Mouse (Mus musculus): Measurements from ENCODE around the gene Spock1.
A peak's percentile ranks its signal among the peaks of the same experiment; 100 is the strongest.

The Spock1 gene

DNA sequence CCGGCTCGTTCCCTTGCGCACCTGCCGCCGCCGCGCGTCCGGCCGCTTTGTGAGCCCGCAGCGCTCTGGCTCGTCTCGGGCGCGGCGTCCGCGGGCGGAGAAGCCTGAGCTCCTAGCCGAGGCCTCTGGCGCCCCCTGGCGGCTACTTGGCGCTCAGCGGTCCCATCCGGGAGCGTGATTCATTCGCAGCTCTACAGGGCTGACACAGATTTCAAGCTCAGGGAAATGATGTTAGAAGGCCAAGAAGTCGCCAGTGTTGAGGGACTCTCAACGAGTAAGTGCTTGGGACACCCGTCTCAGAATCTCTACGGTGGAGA, at the start of gene Spock1:
Gene Spock1, minus strand, starts transcription at position 67 of the 317 bp plus-strand sequence.
- DNase-seq (ENCODE audit: low spot score), result peak; percentile 91

DNA sequence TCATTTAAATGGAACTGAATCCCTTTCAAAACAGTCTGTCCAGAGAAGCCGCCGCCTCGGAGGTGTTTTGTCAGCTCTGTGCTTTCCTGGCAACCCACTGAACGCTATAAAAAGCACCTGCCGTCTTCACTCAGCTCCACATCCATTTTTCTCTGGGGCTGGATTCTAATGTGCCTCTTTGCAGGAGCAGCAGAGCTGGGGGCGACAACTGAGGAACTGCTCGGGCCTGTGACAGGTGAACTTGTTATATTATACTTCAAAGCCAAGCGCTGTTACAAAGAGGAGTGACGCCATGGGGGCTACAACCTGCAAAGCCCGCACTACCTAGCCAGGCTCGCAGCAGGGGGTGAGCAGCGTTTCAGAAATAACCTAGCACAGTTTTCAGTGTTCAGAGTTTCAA, 42.0 kb upstream of the Spock1 start:
- no peak for DNase-seq (ENCODE audit: low spot score)

DNA sequence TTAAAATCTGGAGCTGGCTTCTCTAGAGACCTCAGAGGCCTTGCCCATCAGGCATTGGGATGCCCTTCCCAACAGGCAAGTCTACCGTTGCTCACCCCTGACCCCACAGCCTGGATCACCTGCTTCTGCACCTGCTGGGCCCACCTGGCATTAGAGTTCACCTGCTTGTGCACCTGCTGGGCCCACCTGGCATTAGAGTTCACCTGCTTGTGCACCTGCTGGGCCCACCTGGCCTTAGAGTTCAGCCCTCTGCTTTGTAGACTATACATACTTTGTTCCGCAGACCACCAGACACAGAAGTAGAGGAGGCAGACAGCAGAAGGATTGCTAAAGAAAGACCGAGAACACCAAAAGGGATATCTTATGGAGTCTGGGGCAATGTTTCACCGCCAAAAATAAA, 41.4 kb upstream of the Spock1 start:
- no peak for DNase-seq (ENCODE audit: low spot score)

DNA sequence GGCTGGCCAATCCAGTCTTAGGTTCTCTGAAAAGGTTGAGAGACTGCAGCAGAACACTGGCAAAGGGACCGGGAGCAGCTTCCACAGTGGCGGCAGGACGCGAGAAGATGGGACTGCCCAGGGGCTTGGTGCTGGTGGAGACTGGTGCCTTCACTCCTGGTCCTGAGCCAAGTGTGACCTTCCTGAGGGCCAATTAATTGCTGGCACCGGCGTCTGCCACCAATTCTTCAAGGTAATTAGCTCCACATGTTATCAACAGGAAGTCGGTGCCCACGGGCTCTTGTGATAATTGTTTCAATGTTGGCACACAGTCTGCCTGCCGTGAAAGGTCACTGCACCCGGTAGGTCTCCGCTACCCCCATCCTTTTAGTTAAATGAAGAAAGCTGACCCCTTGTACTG, 37.1 kb upstream of the Spock1 start:
- peak; percentile 32 for DNase-seq (ENCODE audit: low spot score)

DNA sequence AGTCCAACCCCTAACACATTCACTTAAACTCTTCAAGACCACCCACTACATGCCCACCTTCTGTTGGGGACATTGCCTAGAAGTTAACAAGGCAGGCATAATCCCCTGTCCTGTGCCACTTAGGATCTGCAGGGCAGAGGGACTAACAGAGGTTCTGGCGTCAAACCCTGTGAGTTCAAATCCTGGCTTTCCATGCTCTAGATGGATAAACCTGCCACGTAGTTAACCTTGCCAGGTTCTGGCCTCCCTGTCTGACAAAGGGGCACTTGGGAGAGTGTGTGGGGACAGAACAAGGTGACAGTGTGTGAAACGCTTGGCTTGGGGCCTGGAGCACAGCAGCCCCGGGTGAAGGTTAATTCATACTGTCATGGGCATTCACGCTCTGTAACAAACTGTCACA, 36.3 kb upstream of the Spock1 start:
- no peak for DNase-seq (ENCODE audit: low spot score)

DNA sequence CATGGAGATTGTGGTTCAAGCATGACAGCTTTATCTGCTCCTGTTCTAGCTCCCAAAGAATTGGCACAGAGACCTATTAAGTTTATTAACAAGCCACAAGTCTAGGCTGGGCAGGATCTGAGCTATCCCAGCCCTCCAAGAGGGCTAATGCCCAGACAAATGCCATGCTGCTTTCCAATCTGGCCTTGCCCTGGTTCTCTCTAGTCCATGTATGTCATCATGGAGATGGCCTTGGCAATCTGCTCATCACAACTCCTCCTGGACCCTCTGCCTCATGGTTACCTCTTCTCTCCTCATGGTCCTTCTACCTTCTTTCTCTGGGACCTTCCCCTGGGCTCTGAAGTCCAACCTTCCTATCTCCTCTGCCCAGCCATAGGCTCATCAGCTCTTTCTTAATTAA, 35.8 kb upstream of the Spock1 start:
- no peak for DNase-seq (ENCODE audit: low spot score)

DNA sequence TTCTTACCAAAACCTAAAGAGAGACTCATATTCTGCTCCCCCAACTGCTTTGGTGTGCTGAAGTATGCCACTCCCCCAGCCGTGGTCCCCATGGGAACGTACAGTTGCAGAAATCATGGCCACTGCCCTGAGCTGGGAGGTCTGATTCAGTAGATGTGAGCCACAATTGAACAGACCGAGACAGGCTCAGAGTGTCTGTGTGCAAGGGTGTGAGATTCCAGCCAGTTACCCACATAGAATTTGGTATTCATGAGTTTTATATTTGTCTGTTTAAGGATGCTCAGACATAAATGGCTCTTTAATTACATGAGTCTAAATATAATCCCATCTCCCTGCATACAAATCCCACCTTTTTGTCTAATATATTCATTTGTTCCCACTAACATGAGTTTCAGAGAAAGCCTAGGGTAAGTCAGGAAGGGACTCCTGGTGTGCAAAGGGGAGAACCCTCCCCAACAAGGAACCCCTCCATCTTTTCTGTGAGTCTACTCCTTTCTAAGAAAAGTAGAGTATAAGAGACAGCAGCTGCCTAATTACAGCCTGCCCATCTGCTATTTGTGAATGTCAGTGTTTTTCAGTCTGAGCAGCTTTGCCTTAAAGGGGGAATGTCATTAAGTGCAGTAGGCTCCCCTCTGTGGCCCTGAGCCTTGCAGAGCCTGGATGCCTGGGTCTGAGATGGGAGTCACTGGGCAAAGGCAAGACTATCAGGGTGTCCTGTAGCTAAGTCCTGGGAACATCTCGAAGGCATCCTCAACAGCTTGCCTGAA, 29.5 kb upstream of the Spock1 start:
- DNase-seq (ENCODE audit: low spot score), result no peak

DNA sequence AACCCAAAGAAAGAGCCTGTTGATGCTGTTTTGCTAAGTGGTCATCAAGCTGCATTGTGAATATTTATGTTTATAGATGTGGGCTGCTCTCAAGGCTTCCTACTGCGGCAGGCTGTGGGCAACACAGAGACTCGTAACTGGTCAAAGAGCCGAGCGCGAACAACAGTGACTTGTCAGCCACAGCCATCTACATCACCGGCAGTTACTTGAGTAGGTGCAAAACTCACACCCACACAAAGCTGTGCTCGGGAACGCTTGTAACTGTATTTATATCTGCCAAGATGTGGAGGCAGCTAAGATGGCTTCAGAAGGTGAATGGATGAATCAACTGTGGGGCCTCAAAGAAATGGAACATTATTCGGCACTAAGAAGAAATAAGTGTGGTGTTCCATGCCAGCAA, 23.9 kb upstream of the Spock1 start:
- DNase-seq (ENCODE audit: low spot score), result no peak

DNA sequence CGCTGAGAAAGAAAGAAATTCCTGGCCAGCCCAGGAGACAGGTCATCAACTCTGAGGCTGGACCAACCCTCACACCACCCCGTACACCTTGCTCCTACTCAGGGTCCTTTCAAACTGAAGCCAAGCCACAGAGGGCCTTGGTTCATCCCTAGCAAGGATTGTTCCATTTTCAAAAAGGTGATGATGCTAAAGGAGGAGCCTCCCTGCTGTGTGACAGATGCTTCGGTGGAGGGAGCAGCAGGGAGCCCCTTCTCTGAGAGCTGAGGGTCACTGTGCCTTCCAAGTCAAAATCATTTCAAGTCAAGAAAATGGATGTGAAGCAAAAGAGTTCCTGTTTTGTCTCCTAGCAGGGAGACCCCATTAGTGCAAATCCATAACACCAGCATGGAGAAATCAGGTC, 23.2 kb upstream of the Spock1 start:
- no peak for DNase-seq (ENCODE audit: low spot score)

DNA sequence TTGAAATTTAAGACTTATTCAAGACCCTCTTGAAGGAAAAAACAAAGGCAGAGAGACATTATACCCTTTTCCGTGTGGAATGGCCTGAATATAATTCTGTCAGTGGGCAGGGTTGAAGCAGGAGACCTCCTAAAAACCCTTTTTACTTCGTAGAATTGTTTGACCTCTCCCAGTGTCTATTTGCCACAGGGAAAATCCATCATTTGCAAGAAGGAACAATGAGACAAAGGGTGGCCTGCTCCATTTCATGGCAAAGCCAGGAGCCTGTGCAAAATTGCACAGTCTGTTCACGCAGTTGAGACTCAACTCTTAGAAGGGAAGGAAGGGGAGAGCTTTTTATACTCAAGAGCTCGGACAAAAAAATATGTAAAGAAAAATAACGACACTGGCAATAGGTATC, 22.6 kb upstream of the Spock1 start:
- peak; percentile 67 for DNase-seq (ENCODE audit: low spot score)

DNA sequence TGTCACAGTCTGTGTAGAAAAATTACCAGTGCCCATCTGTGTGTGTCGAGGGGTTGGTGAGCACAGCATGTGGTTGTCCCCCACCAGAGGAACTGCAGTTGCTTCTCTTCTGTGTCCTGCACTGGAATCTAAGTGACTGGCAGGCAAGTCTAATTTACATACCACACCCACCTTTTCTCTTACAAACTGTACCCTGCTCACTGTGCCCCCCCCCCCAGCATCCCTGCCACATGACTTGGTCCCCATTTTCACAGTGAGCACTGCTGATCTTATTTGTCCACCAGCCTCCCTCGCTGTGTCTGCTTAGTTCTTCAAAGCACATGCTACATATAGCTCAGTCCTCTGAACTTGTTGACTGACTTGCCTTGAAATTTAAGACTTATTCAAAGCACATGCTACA, 22.2 kb upstream of the Spock1 start:
- DNase-seq (ENCODE audit: low spot score), result peak; percentile 56

DNA sequence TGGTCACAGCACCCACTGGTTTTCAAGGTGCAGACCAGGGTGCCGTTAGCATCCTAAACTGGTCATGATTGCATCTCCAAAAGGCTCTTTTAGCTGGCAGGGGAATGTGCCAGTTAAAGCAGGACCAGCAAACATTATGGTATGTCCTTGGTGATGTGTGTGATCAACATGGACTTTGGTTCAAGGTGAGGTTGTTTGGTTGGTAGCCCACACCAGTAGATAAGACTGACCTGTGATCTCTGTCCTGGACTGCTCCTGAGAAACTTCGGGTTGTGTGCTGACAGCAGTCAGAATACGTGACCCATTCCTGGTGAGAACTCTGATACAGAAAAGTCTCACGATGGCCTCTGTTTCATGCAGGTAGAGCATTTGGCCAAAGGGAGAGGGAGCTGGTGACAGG, 11.8 kb upstream of the Spock1 start:
- DNase-seq (ENCODE audit: low spot score), result no peak

DNA sequence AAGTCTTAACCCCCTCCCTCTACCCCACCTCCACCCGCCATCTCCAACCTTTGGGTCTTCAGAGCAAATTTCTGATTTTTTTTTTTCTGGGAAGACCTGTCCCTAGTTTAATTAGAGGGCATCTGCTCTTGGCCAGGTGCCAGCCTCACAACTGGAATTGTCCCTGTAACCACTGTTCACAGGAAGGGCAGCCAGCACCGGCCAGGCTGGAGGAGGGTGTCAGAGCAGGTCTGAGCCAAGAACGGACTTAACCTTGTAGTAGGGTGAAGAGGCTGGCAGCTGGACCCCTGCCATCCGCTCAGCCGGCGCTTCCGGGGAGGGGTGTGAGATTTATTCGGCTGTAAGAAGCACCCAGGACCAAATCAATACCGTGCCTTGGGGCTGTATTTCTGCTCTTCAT, 3.0 kb upstream of the Spock1 start:
- no peak for DNase-seq (ENCODE audit: low spot score)

DNA sequence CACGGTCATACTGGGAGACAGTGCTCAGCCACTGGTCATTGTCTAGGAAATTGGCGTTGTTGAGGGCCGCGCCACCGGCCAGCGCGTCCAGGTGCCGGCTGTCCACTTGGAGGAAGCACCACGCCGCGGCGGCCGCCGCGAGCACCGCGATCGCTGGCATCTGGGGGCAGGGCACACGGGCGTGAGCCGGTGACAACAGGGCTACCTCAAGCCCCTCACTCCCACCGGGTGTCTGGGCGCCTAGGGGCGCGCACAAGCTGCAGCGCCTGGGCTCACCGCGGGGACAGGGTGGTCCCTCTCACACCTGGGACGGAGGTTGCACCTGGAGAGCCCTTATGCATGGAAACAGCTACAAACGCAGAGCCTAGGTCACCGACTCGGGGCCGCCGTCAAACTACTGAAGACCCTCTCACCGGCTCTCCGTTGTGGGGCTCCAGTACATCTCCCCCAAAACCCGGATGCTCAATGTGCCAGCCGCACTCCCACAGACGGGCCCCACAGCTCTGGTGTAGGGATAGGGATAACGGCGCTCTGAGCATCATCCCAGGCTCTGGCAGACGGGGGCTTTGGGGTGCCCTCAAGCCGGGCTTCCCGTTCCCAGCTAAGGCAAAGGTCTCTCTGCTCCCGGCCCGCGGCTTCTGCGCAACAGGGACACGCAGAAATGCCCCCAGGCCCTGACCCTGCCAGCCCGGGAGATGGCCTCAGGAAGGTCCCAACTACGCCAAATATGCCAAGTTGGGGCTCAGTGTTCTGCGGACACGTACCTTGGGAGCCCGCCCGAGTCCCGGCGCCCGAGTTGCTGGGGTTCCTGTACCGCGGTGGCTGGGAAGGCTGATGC, 485 bp downstream of the Spock1 start:
- DNase-seq (ENCODE audit: low spot score), result peak; percentile 31

DNA sequence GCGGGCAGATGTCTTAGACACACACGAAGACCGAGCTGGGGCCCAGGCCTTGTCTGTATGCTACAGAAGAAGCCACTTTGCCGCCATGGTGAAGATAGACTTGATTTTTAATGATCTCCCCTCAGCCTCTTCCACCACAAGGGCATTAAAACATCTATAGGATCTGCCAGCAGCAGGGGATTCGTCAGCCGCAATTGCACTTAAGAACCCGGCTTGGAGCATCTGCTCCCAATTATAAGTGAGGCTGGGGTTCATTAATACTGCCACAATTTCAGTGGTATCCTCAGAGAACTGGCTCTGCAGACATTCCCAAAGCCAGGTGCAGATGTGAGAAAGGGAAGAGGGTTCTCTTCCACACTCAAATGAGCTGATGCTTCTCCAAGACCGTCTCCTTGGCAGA, 13.5 kb downstream of the Spock1 start:
- DNase-seq (ENCODE audit: low spot score), result peak; percentile 62

DNA sequence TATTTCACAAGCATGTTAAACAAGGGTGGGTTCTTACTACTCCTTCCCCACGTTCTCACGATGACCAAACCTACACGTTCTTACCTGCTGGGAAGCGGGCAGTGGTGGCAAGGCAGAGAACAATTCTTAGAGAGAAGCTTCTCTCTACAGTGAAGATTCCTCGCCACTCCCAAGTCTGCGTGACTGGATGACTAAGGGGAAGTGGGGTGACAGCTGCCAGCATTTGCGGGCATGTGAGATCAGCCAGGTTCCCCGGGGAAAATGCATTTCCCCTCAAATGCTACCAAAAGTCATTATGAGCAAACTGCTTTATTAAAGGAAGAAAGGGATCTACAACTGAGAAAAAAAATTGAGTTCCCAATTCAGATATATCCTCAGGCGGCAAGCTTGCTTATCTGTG, 18.4 kb downstream of the Spock1 start:
- no peak for DNase-seq (ENCODE audit: low spot score)

DNA sequence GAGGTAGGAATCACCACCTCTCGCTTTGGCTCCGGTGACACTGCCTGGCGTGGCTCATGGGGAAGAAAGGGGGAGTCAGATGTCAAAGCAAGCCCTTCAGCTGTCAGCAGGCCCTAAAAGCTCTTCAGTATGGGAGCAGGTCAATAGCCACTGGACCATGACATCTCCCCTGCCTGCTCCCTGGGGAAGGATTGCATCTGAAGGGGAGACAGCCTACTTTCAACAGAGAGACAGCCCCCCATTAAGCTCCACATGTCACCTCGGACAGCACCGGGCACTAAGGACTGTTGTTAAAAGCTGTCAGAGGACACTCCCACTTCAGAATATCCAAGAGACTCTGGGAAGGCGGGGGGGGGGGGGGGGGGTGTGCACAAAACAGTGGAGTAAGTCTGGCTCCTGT, 19.1 kb downstream of the Spock1 start:
- DNase-seq (ENCODE audit: low spot score), result peak; percentile 55

DNA sequence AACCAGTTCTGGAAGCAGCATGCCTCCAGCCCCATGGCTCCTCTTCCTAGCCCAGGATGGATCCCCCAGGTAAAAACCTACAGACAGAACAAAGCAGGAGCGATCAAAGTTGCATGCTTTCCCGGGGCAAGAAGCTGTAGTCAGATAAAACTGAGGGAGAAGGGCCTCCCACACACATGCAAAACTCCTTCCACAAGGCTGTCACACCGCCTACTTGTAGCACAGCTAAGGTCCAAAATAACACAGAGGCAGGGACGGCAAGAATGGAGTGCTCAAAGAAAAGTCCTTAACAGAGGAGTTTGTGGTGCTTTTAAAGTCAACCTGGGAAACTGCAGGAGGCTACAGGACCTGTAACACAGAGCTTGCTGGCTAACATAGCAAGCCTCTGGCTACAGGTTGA, 28.3 kb downstream of the Spock1 start:
- DNase-seq (ENCODE audit: low spot score), result no peak

DNA sequence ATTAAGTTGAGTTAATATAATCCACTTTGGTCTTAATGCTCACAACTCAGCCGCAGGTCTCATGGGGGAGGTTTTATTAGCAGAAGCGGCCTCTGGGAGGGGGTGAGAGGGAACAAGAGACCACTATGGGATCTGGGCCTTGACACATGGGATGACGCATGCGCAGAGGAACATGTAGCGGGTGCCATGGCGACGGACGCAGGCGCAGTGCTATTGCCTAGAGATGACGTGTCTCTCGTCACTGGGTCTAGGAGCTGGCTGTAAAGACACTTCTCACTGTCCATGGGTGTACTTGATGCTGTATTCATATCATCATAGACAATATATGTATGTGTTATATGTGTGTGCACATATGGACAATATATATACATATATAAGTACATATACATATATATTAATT, 29.3 kb downstream of the Spock1 start:
- no peak for DNase-seq (ENCODE audit: low spot score)

DNA sequence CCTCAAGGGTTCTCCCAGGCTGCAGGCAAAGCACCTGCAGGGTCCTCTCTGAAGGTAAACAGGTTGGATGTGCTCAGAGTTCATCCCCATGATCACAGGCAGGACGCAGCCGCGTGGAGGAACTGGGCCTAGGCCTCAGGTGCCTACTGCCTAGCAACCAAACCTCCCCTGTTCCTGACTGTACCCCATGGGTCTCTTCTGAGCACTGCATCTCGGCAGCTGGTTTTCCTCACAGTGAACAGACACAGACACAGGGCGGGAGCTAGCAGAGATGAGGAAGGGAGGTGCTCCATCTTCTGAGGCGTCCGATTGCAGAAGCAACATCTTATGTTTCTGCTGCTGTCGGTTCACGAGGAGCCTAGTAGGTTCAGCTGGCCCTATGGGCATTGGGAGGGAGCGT, 30.4 kb downstream of the Spock1 start:
- no peak for DNase-seq (ENCODE audit: low spot score)

DNA sequence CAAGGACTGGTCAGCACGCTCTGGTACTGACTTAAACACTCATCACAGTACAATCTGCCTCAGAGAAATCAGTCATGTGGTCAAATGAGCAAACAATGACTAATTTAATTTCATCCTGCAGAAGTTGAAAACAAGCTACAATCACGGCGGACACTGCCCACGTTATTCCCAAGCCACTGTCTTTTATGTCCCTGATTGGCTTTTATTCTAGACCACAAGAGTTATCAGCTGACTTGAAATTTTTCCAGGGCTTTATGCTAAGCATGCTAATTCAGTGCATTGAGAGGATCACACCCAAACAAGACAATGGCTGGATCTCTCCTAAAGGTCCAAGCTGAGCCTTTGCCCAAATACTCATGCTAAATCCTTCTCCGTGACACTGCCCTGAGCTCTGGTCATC, 31.2 kb downstream of the Spock1 start:
- no peak for DNase-seq (ENCODE audit: low spot score)

DNA sequence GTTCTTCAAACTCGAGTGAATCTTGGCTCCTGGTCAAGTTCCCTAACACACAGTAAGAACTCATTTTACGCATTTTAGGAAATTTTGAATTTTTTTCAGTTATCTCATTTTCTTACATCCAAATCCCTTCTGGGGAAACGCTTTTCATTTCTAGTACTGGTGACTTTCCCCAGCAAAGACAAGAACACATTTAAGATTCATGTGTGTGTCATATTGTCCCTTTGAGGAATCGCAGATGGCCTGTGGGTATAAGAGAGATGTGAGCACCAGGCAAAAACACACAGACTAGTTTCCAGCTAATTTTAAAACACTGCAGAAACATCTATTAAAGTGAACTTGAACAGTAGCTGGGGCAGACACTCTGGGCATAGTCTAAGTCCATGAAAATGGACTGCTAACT, 38.1 kb downstream of the Spock1 start:
- no peak for DNase-seq (ENCODE audit: low spot score)

DNA sequence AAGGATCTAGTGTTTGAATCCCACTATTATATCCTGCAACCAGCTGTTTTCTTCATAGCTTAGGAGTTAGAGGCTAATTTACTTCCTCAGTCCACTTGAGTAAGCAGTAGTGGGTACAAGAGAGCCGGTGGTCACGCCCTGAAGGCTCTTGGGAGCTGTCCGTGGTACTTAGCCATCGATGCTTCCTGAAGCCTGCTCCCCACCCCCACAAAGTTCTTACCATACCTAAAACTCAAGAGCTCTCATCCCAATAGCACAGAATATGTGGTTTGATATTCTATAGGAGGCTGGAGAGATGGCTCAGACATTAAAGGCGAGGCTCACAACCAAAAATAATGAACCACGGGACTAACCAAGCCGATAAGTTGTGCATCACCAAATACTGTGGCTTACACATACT, 40.5 kb downstream of the Spock1 start:
- peak; percentile 77 for DNase-seq (ENCODE audit: low spot score)

DNA sequence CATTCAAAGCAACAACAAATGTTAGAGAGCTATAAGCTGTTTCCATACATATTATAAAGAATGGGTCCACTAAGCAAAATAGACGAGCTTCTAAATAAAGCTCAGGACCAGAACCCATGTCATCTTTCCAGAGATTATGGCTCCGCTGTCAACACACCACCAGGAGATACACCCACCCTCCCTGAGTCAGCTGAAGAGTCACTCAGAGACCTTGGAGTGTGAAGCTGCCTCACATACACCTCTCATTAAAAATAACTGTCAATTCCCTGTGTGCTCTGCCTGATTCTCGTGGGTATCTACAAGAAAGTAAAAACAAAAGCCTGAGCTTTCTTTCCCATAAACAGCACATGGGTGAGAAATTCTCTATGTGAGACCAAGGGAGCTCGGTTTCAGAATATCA, 43.1 kb downstream of the Spock1 start:
- no peak for DNase-seq (ENCODE audit: low spot score)
